Mouse (Mus musculus): Measurements from ENCODE around the gene Sfxn2.

Sfxn2 gene

DNA sequence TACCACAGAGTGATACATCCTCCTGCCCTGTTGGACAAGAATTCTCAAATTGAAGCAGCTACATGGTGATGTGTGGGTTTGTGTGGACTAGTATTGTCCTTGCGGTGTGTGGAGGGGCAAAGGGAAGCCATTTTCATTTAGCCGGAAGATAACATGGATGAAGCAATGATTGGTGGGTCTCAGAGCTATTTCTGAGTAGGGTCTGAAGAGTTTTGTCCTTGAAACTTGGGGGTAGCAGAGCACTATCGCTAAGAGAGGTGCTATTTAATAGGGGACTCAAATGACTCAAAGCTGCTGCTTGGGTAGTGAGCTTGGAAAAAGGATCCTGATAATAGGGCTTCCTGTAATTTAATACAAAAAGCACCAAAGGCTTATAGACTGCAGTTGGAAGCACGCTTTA lies 25.0 kb downstream of the Sfxn2 start:
- in situ Hi-C loops (cut with MboI, MseI), result no loop called here

DNA sequence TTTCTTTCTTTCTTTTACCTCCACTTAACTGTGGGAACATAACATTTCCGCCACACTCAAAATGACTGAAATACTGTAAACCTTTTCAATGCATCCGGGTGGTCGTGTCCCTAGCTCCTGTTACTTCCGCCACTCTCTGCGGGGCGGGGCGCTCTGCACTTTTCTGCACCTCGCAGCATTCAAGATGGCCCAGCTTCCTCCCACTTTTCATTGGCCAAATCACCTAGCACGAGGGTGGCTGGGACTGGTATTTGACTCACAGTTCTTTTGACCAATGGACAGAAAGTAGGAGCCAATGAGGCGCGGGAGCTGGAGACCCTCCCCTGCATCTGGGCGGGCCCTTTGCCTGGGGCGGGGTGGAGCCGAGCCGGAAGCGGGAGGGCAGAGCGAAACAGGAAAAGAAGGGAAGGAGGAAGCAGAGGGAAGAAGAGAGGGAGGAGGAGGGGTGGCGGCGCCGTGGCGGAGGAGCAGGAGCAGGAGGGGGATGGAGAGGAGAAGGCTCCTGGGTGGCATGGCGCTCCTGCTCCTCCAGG lies 25.6 kb downstream of the Sfxn2 start, which contains the start of gene Wbp1l:
Gene Wbp1l, plus strand, starts transcription at position 365 of the 533 bp plus-strand sequence.
- in situ Hi-C loops (cut with MboI, MseI), result no loop called here

DNA sequence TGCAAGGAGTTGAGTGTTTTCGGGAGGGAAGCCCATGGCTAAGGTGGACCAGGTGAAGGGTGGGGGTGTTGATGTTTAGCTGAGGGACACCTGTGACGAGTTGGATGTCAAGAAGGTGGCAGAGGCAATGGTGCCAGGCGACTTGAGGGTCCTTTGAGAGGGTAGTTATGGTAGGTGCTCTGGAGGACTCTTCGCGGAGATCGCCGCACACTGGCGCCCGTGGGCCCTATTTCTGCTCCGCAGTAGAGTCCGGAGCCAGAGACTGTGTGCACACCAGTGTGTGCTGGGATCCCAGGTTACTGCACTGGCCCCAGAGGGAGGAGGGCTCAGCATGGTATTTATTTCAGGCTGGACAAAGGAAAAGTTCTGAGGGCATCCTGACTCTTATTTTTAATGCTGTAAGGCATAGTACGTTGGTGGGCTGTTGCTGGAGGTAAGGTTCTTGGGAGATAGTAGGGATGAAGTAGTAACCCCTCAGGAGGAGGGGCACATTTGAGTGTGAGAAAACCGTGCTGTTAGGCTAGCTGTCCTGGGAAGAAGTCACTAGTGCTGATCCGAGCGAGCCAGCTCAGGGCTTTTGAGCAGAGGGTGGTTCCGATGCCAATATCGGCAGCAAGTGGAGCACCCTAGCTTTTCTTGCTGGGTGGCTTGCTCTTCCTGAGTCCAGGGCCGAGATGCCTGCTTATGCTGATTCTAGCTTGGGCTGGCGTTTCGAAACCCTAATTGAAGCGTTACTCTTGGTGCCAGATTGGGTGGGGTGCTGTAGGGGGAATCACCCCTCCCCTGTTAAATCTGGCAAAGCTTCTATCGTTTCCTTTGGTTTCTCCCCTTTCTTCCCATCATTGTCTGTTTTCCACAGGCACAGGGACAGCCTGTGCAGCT lies 26.5 kb downstream of the Sfxn2 start:
- in situ Hi-C loops (cut with MboI, MseI), result no loop called here

DNA sequence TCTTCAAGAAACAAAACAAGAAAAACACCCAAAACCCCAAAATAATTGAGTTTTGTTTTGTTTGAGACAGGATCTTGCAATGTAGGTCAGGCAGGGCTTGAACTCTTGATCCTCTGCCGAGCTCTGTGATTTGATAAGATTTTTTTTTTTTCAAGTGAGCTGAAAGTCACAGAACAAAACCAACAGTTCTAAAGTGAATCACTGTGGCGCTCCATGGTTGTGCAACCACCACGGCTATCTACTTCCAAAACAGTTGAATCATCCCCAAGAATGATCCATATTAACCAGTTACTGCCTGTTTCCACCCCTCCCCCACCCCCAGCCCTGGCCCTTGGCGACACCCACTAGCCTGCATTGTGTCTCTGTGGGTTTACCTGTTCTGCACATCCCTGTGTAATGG lies 27.2 kb downstream of the Sfxn2 start:
- in situ Hi-C loops (cut with MboI, MseI), result no loop called here

DNA sequence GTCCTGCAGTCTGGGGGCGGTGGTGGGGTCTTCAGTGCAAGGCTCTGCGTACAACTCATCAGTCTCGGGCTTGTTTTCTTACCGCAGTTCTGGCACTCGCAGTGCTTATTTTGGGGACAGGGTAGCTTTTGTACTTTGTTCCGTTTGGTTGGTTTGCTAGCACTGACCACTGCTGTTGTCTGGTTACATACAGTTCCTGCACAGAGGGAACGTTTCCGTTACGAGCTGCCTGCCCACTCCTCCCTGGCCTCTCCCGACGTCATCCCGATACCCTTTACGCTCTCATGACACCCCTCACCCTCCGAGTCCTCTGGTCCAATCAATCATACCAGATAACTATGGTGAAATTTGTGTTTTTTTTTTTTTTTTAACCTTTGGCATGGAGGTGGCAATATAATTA lies 28.3 kb downstream of the Sfxn2 start:
- in situ Hi-C loops (cut with MboI, MseI), result no loop called here

DNA sequence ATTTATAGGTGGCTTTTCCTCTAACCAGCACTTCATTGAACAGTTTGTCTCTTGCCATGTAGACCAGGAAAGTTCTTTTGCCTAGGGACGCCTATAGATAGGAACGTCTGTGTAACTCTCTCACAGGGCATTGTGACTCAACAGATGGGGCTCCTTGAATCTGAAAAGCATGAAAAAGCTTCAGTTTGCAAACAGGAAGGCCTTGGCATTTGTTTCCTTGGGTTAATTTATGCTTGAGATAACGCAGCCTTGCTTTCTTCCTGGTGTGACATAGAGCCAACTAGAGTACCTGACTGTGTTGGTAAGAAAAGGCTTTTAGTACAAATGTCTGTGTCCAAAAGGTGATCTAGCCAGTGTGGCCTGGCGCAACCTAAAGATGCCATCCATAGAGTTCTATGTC lies 29.2 kb downstream of the Sfxn2 start:
- in situ Hi-C loops (cut with MboI, MseI), result no loop called here

DNA sequence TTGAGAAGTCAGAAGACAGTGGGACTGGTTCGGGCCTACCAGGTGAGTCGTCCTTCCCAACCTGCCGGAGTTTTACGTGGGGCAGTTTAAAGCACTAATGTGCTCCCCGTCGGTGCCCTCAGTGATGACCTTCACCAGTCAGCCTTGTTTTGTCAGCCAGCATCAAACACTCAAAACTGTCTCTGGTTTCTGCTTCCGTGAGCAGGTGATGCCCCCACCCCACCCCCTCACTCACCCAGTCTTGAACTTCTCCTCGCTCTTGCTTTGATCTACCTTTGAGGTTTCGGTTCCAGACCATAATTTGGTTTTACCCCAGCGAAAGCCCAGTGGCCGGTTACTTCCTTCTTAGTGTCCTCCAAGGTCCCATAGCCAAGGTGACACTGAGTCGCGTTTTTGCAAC lies 33.6 kb downstream of the Sfxn2 start:
- in situ Hi-C loops (cut with MboI, MseI), result no loop called here

DNA sequence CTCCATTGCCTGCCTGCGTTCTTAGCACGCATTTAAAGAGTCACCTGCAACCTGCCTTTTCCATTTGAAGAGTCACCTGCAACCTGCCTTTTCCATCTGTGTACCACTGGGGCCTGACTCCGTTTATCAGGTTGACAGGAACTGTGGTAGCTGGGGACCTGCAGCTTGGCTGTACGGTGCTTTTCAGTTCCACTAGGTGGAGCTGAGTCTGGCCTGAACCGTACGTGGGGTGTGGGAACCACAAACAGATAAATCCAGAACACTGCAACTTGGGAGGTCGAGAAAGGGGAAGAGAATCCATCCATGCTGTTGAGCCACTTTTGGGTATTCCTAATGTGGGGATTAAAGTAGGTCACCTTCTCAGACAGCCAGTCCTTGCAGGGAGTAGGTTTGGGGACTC lies 34.3 kb downstream of the Sfxn2 start:
- in situ Hi-C loops (cut with MboI, MseI), result no loop called here

DNA sequence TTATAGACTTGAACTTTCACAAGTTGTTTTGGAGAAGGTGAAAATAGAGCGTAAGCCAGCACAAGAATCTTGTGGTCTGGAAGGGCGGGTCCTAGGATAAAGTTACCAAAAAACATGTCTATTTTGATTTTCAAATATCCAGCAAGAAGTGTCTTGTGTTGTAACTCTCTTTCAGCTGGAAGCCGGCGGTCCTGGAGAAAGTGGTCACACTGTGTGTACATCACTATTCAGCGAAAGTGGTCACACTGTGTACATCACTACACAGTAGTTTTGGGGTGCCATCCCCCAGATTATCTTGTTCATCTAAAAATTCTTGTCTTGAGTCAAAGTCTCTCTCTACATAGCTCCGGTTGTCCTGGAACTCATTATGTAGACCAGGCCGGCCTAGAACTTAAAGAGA lies 35.0 kb downstream of the Sfxn2 start:
- in situ Hi-C loops (cut with MboI, MseI), result no loop called here

DNA sequence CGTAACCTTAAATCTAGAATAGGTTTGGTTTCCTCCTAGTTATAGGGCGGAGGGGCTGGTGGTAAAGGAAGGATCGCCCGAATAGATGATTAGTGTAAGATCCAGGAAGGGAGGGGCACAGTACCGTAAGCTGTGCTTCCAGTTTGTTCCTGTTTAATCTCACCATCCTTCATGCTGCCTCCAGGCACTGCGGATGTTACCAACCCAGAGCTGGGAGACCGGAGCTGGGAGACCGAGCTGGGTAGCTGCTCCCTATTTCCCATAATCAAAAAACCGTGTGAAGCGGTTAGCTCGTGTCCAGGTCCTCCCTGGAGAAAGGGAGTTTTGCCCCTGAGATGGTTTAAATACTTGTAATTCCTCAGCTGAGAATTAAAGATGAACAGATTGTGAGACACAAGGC lies 43.2 kb downstream of the Sfxn2 start:
- in situ Hi-C loops (cut with MboI, MseI), result loop anchor here (10.0 kb wide), 1 partner anchor 908 kb away; no protein-coding TSS in a partner anchor

DNA sequence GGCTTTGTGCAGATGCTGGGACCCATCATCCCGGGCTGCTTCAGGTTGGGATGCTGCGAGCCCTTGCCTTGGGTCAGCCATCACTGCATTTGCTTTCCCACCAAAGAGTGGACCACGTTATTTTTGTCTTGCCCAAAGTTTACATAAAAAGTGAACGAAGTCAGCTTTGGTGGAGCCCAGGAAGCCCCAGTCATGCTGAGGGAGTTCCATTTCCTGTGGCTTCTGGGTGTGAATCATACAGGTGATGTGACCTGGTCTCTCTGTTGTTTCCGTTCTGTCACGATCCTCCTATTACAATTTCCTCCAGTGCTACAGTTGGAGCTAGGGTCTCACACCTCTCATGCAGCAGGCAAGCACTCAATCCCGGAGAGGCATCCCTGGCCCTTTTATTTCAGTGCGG lies 44.2 kb downstream of the Sfxn2 start:
- in situ Hi-C loops (cut with MboI, MseI), result loop anchor here (10.0 kb wide), 1 partner anchor 907 kb away; no protein-coding TSS in a partner anchor

DNA sequence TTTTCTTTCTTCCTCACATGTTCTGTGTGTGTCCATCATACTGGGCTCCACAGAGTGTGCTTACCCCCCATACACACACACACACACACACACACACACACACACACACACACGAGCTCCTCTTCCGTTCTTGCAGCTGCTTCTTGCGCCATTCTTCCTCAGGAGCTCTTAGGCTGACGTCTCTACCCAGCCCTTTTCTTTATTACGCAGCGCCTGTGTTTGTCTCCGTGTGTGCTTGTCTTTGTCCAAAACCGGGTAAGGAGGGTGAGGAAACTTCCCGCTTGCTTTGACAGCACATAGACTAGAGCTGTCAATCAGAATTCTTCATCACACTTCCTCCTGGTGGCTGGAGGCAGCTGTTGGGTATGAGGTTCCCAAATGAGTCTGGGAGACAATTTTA lies 45.2 kb downstream of the Sfxn2 start:
- in situ Hi-C loops (cut with MboI, MseI), result loop anchor here (10.0 kb wide), 1 partner anchor 906 kb away; no protein-coding TSS in a partner anchor

DNA sequence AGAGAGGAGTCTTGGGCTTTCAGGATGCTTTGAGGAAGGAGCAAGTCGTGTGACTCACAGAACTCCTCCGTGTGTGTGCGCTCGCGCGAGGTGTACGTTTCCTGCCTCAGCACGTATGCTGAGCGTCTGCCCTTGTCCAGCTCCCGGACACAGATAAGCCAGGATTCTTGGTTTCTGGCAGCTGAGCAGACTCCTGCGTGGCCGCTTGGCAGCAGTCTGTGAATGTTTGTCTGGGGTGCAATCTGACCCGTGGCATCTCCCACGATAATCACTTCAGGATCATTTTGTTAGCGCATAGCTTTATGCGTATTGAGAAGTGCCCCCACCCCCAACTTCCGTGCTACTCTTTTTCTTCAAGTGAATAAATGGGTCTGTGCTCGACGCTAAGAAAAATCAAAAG lies 45.8 kb downstream of the Sfxn2 start:
- in situ Hi-C loops (cut with MboI, MseI), result loop anchor here (10.0 kb wide), 1 partner anchor 906 kb away; no protein-coding TSS in a partner anchor

DNA sequence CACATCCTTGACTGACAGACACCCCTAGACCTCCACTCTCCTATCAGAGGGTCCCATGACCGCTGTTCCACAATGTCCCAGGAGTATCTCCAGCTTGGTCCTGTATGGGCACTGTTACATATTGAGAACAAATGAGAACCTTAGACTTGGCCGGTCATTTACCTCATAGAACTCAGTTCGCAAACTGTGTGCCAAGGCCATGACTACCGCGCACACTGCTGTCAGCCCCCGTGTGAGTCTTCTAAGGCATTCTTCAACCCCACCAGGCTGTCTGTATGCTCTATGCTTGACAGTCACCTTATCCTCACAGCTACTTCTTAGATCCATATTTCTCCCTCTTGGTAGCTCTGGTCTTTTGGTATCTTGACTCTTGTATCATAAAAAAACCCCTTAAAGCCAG lies 46.4 kb downstream of the Sfxn2 start:
- in situ Hi-C loops (cut with MboI, MseI), result loop anchor here (10.0 kb wide), 1 partner anchor 905 kb away; no protein-coding TSS in a partner anchor

DNA sequence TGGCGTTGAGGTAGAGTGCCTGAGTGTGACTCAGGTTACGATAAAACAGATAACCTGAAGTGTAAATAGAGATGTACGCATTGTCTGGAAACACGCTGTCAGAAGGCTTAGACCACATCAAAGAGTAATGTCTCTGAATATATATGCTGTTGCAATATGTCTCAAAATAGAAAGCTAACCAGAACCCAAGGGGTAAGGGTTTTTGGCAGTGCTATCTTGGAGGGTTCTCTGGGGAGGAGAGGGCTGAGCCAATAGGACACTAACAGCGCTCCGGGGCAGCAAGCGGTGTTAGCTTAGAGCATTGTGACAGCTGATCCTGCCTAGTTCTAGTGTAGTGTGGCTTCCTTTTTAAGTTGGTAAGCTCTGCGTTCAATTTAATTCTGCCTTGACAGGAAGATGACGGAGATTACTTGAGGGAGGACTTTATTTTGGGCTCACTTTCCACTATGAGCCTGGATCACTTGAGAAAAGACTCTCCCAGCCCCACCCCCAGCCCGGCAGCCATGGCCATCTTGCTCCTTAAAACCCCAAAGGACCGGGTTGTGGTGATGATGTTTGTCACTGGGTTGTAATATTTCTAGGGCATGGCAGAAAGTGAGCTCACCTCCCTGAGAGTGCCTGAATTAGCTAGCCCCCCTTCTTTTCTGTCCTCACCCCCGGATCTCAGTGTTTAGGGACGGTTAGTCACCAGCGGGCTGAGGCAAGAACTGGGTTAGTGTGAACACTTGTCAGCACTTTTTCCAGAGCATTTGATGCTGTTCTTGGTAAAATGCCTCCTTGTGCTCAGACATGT lies 47.0 kb downstream of the Sfxn2 start:
- in situ Hi-C loops (cut with MboI, MseI), result no loop called here

DNA sequence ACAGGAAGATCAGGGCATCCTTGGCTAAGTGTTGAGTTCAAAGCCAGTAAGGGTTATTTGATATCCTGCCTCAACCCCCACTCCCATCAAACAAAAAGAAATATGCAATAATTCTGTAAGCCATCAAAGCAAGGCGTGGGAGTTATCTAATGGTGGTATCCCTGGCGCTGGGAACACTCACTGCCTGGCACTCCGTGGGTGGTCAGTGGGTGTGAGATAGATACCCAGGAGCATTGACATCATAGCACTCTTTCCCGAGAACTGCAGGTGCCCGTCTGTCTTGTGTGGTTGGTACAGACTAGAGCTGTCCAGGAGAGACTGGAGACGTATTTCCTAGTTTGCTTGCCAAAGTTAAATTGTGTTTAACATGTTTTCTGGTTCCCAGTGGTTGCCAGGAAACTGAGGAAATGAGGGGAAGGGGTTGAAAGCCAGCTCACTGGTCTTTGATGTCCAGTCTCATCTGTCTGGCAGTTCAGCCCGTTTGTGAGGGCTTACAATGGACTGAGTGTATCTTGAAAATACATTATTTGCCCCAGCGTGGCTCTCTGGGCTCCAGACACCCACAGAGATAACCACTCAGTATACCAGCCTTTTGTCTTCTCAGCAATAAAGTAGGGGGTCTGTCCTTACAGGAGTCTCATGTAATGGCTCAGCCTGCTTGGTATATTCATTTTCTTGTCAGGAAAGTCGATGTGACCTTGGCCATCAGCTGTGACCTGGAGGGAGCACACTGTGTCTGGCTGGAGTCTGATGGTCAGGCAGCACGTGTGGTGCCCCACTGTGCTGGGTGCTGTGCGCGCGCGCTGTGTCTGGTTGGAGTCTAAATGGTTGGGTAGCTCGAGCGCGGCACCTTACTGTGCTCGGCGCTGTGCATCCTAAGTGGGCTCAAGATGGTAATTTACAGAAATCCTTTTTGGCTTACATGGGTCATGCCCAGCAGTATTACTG lies 48.3 kb downstream of the Sfxn2 start:
- in situ Hi-C loops (cut with MboI, MseI), result no loop called here

DNA sequence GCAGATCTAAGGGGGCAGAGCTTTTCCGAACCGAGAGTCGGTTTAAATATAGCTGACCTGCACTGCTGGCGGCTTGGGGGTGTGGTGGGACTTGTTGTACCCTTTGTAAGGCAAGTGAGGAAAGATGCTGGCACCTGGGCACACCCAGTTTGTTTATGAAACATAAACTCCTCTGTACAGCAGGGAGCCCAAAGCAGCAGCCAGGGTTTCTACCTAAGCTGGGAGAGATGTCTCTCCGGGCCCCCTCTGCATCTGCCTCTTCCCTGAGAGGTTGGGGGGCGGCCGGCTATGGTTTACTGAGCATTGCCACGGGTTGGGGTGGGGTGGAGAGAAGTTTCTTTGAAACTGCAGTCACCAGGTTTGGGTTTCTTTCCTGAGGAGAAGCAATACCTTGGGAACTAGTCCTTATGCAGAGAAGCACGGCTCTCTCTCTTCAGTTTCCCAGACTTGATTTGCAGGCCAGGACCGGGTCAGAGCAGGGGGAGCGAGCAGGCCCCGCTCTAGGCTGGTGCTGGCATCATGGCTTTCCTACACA lies 49.6 kb downstream of the Sfxn2 start:
- in situ Hi-C loops (cut with MboI, MseI), result no loop called here

DNA sequence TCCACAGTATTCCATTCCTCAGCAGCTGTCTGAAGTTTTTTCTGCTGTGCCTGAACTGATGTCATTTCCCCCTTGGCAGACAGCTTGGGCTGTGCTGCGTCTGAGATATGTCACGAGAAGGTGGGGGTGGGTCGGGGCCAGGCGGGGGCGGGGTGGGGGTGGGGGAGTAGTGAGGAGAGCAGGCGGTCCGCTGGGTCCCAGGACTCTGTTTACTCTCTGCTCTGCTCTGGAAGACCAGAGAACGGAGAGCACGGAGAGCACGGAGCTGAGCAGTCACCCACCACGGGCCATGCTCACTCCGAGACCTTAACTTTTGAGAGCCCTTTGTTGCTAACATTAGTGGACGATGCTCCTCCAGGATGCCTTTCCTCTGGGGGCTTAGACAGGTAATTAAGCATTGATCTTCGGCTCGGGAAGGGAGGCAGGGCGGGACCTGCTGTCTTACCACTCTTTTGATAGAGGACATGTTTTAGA lies 50.1 kb downstream of the Sfxn2 start:
- in situ Hi-C loops (cut with MboI, MseI), result no loop called here

DNA sequence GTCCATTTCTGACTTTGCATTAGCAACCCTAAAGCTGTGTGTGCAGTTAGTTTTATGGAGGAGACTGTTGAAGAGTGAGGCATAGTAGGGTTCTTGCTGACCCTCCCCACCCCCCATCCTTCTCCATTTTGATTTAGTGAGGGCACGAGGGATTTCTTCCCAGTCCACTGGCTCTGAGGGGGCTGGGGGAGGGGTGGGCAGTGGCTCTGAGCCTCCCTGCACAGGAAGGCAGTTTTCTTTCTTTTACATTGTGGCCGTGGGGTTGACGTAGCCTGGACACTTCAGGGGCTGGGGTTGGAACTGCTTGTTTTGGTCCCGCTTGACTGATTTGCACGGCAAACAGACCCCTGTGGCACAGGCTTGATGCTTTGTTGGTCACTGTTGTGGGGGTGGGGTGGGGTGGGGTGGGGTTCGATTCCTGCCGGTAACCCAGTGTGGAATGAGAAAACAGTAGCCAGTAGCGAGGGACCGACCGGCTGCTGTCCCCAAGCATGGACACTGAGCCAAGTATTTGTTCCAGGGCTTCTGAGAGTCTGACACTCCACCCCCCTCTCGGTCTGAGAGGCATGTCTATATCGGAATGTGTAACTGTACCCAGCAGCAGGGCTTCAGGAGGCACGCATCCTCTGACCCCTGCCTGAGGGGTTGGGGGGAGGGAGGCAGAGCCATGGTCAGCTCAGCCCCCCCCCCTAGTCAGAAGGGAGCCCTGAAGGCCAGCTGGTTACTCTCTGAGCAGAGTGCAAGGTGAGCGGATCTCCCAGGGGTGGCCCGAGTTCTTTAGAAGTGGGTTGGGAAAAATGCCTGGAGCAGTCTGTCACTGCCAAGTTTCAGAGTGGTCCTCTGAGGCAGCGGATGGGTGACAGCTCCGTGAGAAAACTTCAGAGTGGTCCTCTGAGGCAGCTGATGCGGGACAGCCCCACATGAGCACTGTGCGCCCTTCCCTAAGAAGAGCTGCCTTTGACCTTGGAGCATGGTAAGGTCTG lies 50.9 kb downstream of the Sfxn2 start:
- in situ Hi-C loops (cut with MboI, MseI), result no loop called here
